Mouse (Mus musculus) erythroblast, embryonic 14.5 days (primary cell): ENCODE measurements around the gene Lrrc49.

Experiments used
- GATA1 ChIP-seq: IDR thresholded peaks from 2 replicates; pipeline ENCODE4 v1.6.1; 2012; ENCODE audit warnings: low read length, inconsistent platforms, mixed read lengths
- TAL1 ChIP-seq: IDR thresholded peaks from 3 replicates; pipeline ENCODE4 v1.6.1; 2012; ENCODE audit warnings: low read length, inconsistent platforms, mixed read lengths

GRCm38 (mm10) chr9:60650277-60650676 is 37.7 kb downstream of the Lrrc49 start:
- TF ChIP-seq TAL1 = no peak
- no peak for TF ChIP-seq GATA1
